In genomic region chr8:108910843-108911242, GRCm38 (mm10) we compare ENCODE assay signal across 8 mouse cellular contexts.
DNase-seq lines count a peak whose midpoint lies in the region; ATAC-seq lines count a peak whose summit lies in the region.

No protein-coding gene starts in this region.

- no peaks in the 10 kb centered on the region for H3K36me3 ChIP-seq in embryonic facial prominence, embryonic 12.5 days

- no peak overlapping the region for H3K4me2 ChIP-seq in embryonic facial prominence, embryonic 12.5 days (replicated peaks)

- no peak overlapping the region for H3K4me3 ChIP-seq in embryonic facial prominence, embryonic 12.5 days

- no peaks in the 10 kb centered on the region for H3K27me3 ChIP-seq in embryonic facial prominence, embryonic 12.5 days

- H3K4me1 ChIP-seq in embryonic facial prominence, embryonic 12.5 days, result peaks cover 19% of the 10 kb centered on the region

- WGBS in embryonic facial prominence, embryonic 12.5 days, result 78% methylated on average over 12 of the region's 12 CpGs

- peak overlapping the region; percentile 79; the same call in 1 of the 2 replicates for H3K27ac ChIP-seq in embryonic facial prominence, embryonic 12.5 days

- H3K9me3 ChIP-seq in embryonic facial prominence, embryonic 12.5 days, result no peaks in the 10 kb centered on the region

- ATAC-seq in embryonic facial prominence, embryonic 12.5 days (ENCODE audit: insufficient number of reproducible peaks, insufficient read depth, low FRiP score, low TSS enrichment), result no peak
- ATAC-seq in megakaryocyte progenitor cell, adult 5-6 weeks (replicated peaks; ENCODE audit: poor library complexity), result peak; percentile 23
- ATAC-seq in monocyte, adult 5-6 weeks (replicated peaks; ENCODE audit: insufficient number of reproducible peaks, low FRiP score, low TSS enrichment, poor library complexity, severe bottlenecking), result no peak

- DNase-seq in layer of hippocampus, adult 11-12 months (ENCODE audit: low spot score), result peak; percentile 67
- DNase-seq in layer of hippocampus, postnatal 25 days (ENCODE audit: extremely low spot score in 1 of 2, low spot score in 1 of 2), result no peak
- DNase-seq in heart, postnatal 4 days, result peak; percentile 59
- no peak for DNase-seq in MN1 (ENCODE audit: low spot score)
- no peak for DNase-seq in right cerebral cortex, postnatal 36 days (ENCODE audit: low spot score in 2 of 2)

- H3K9ac ChIP-seq in embryonic facial prominence, embryonic 12.5 days, result no peak overlapping the region

Comparison
In these comparisons a context has a peak if more than half of its experiments do, and no peak if none do; other contexts are left out.
1. DNase-seq: peak in layer of hippocampus, adult 11-12 months (single experiment) and heart, postnatal 4 days (single experiment); none in layer of hippocampus, postnatal 25 days (0 of 2), MN1 (single experiment) and right cerebral cortex, postnatal 36 days (0 of 2).